Mouse (Mus musculus) spleen, adult 2 months (tissue): ENCODE measurements around the gene Olfml2b.

Source experiments
- CTCF ChIP-seq: fragments of 200-500 bp; IDR thresholded peaks from 2 replicates; pipeline ENCODE4 v1.5.1; 2011; ENCODE audit warnings: mild to moderate bottlenecking, inconsistent platforms; ENCODE audit not compliant: insufficient read depth, insufficient read length, insufficient replicate concordance; ENCODE audit errors: extremely low read depth
- POLR2A ChIP-seq: fragments of 200-500 bp; IDR thresholded peaks from 2 replicates; pipeline ENCODE4 v1.6.1; 2011; ENCODE audit warnings: low read depth, low read length, inconsistent platforms

DNA sequence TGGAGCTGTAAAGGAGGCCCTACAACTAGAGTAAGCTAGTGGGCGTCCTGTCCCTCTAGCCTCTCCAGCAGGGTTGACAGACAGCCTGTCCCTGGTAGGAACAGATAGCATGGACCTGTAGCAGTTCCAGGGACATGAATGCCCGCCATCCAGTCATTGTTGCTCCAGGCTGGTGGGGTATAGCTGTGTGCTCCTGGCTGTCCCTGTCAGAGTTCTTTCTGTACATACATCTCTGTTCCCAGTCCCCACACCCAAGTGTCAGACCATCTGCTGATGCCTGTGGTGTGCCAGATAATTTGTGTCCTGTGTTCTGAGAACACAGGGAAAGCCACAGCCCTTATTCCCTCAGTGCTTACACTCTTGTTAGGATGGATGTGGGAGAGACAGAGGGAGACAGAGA is 35.3 kb downstream of the Olfml2b start:
- TF ChIP-seq POLR2A, result no peak
- TF ChIP-seq CTCF, result no peak
